16 mouse cellular contexts compared by ENCODE assay signal in genomic region chr4:120186441-120186840, GRCm38 (mm10). TPM values are rescaled to one million over a fixed set of nuclear protein-coding genes. Genes with fewer than 3 reads are reported as not detected.
"Had no signal": no experiment of that assay in that cellular context is flagged by ENCODE, and none has a peak within 500 bp of the region (broad histone marks: within the 10 kb centered on the region; RNA-seq: fewer than 3 reads in every experiment).

No protein-coding gene starts in this region.

- H3K27me3 ChIP-seq: neural tube, embryonic 15.5 days; stomach, embryonic 15.5 days had no signal

- H3K36me3 ChIP-seq: neural tube, embryonic 13.5 days; neural tube, embryonic 15.5 days; stomach, embryonic 15.5 days had no signal

- H3K4me3 ChIP-seq: neural tube, embryonic 13.5 days; neural tube, embryonic 15.5 days; stomach, embryonic 15.5 days had no signal

- DNase-seq: right cerebral cortex, adult 18-20 months; right cerebral cortex, postnatal 14 days; right cerebral cortex, postnatal 25 days; spleen, adult 18-20 months; thymus, adult 18-20 months; thymus, adult 2 months; thymus, postnatal 14 days; thymus, postnatal 25 days; thymus, postnatal 36 days had no signal

- H3K4me2 ChIP-seq: neural tube, embryonic 13.5 days; neural tube, embryonic 15.5 days; stomach, embryonic 15.5 days had no signal

- H3K9ac ChIP-seq: neural tube, embryonic 13.5 days; neural tube, embryonic 15.5 days; stomach, embryonic 15.5 days had no signal

- H3K27ac ChIP-seq: neural tube, embryonic 13.5 days; neural tube, embryonic 15.5 days; stomach, embryonic 15.5 days; stomach, postnatal 0 days had no signal

- H3K9me3 ChIP-seq: neural tube, embryonic 13.5 days; neural tube, embryonic 15.5 days; stomach, embryonic 15.5 days had no signal

- H3K4me1 ChIP-seq: stomach, embryonic 15.5 days had no signal

RNA-seq across cellular contexts. Expression of gene Edn2, which starts 25.4 kb away (rescaled TPM):
- total RNA-seq: neutrophil, adult 5-6 weeks had no signal
- polyA plus RNA-seq: spleen, adult 2 months; testis, adult 2 months had no signal
